Mouse (Mus musculus) CH12.LX (cell line): Measurements from ENCODE around the gene Hspbp1. TPM values are rescaled to one million over a fixed set of nuclear protein-coding genes. Genes with fewer than 3 reads are reported as not detected.

Experiments
- DNase-seq: peaks from one replicate; pipeline ENCODE4 v3.0.0-alpha.2; 2013; ENCODE audit errors: extremely low read depth
- H3K27ac ChIP-seq: 2 replicates; pipeline ENCODE4 v1.5.1; 2012; ENCODE audit warnings: low read depth, mild to moderate bottlenecking, control low read depth, moderate library complexity; ENCODE audit not compliant: insufficient read depth
- H3K27me3 ChIP-seq: replicated peaks from 2 replicates; pipeline ENCODE3; 2012; ENCODE audit warnings: inconsistent platforms
- H3K36me3 ChIP-seq, 2 experiments: replicated peaks in 1 of 2; 2 replicates each; pipeline versions ENCODE3 to v1.6.1; 2012; ENCODE audit warnings: inconsistent platforms in 1 of 2, low read length in 1 of 2, mild to moderate bottlenecking in 1 of 2, mixed read lengths in 1 of 2, moderate library complexity in 1 of 2; ENCODE audit not compliant: control insufficient read depth in 1 of 2, insufficient read depth in 1 of 2
- H3K4me1 ChIP-seq, 2 experiments: 2 replicates each; pipeline ENCODE4 v1.6.1; 2012; ENCODE audit warnings: inconsistent platforms in 1 of 2, moderate library complexity in 1 of 2; ENCODE audit not compliant: insufficient read depth in 2 of 2, control insufficient read depth in 1 of 2
- H3K4me2 ChIP-seq: 2 replicates; pipeline ENCODE4 v1.6.1; 2012; ENCODE audit warnings: low read depth, mild to moderate bottlenecking, control low read depth; ENCODE audit not compliant: poor library complexity, insufficient read depth, severe bottlenecking
- H3K4me3 ChIP-seq, 3 experiments: fragments of 150-350 bp in 1 of 3; sonication (generic) in 1 of 3; replicated peaks in 1 of 3; 2 replicates each; pipeline versions ENCODE3 to v1.5.1; 2011 to 2012; ENCODE audit warnings: low read depth in 2 of 3, low read length in 2 of 3, mild to moderate bottlenecking in 2 of 3, moderate library complexity in 2 of 3, control low read depth in 1 of 3, improper control_type of control experiment in 1 of 3, inconsistent platforms in 1 of 3, mixed read lengths in 1 of 3; ENCODE audit not compliant: poor library complexity in 1 of 3
- H3K79me2 ChIP-seq: replicated peaks from 2 replicates; pipeline ENCODE4 v1.6.1; 2012; ENCODE audit warnings: mild to moderate bottlenecking, moderate library complexity; ENCODE audit not compliant: control insufficient read depth, poor library complexity, insufficient read depth, severe bottlenecking; ENCODE audit errors: extremely low read depth
- H3K9ac ChIP-seq: 2 replicates; pipeline ENCODE4 v1.6.1; 2012; ENCODE audit warnings: low read depth, mild to moderate bottlenecking, control low read depth, moderate library complexity; ENCODE audit not compliant: insufficient read depth
- H3K9me3 ChIP-seq: replicated peaks from 2 replicates; pipeline ENCODE3; 2012; ENCODE audit warnings: low read length, inconsistent platforms, mixed read lengths
- E2F4 ChIP-seq: IDR thresholded peaks from 2 replicates; pipeline ENCODE4 v1.6.1; 2011; ENCODE audit warnings: low read depth, low read length, improper control_type of control experiment; ENCODE audit not compliant: insufficient replicate concordance
- GABPA ChIP-seq: IDR thresholded peaks from 2 replicates; pipeline ENCODE4 v1.6.1; 2012; ENCODE audit warnings: low read depth, low read length, improper control_type of control experiment, inconsistent platforms; ENCODE audit not compliant: insufficient replicate concordance
- HCFC1 ChIP-seq: IDR thresholded peaks from 2 replicates; pipeline ENCODE4 v1.6.1; 2012; ENCODE audit warnings: low read depth, mild to moderate bottlenecking, inconsistent platforms, low read length, improper control_type of control experiment
- JUN ChIP-seq: IDR thresholded peaks from 2 replicates; pipeline ENCODE4 v1.6.1; 2011; ENCODE audit warnings: low read depth, mild to moderate bottlenecking, low read length, improper control_type of control experiment, moderate library complexity; ENCODE audit not compliant: insufficient read depth
- MAFK ChIP-seq: IDR thresholded peaks from 2 replicates; pipeline ENCODE4 v1.6.1; 2011; ENCODE audit warnings: low read length, improper control_type of control experiment; ENCODE audit not compliant: insufficient replicate concordance
- MAZ ChIP-seq: IDR thresholded peaks from 2 replicates; pipeline ENCODE4 v1.6.1; 2012; ENCODE audit warnings: low read depth, mild to moderate bottlenecking, inconsistent platforms, low read length, improper control_type of control experiment, moderate library complexity
- NRF1 ChIP-seq: IDR thresholded peaks from 2 replicates; pipeline ENCODE4 v1.6.1; 2014; ENCODE audit warnings: low read depth, mild to moderate bottlenecking, inconsistent platforms, low read length, improper control_type of control experiment, moderate library complexity
- PAX5 ChIP-seq: IDR thresholded peaks from 2 replicates; pipeline ENCODE4 v1.6.1; 2012; ENCODE audit warnings: low read length, inconsistent platforms, mixed read lengths
- POLR2A ChIP-seq: IDR thresholded peaks from 2 replicates; pipeline ENCODE4 v1.6.1; 2011; ENCODE audit warnings: low read depth, mild to moderate bottlenecking, improper control_type of control experiment, low read length
- TBP ChIP-seq: conservative IDR thresholded peaks from 2 replicates; pipeline ENCODE4 v1.6.1; 2011; ENCODE audit warnings: low read depth, low read length, improper control_type of control experiment
- UBTF ChIP-seq: IDR thresholded peaks from 2 replicates; pipeline ENCODE4 v1.6.1; 2012; ENCODE audit warnings: low read depth, mild to moderate bottlenecking, inconsistent platforms, low read length, improper control_type of control experiment, moderate library complexity
- USF1 ChIP-seq: IDR thresholded peaks from 2 replicates; pipeline ENCODE4 v1.6.1; 2014; ENCODE audit warnings: low read depth, mild to moderate bottlenecking, inconsistent platforms, low read length, improper control_type of control experiment
- ZKSCAN1 ChIP-seq: IDR thresholded peaks from 2 replicates; pipeline ENCODE4 v1.6.1; 2012; ENCODE audit warnings: low read depth, inconsistent platforms, low read length, improper control_type of control experiment, borderline replicate concordance
- dilution Hi-C: fragments of 300-500 bp; cut with MboI; formaldehyde crosslinking; loops from 2 replicates; pipeline ENCODE4 v1.14.3; 2020; ENCODE audit warnings: low sequenced_read_pairs; ENCODE audit not compliant: extremely low pct_unique_long_range_greater_than_20kb, extremely low pct_ligation_motif_present
- in situ Hi-C: fragments of 300-500 bp; cut with MboI; formaldehyde crosslinking; loops from 3 replicates; pipeline ENCODE4 v1.14.3; 2019; ENCODE audit warnings: low sequenced_read_pairs, low pct_ligation_motif_present, low pct_unique_long_range_greater_than_20kb, mixed read lengths
- polyA plus RNA-seq: library from polyadenylated mRNA; unstranded; fragments of >175 nt; gene quantifications from 2 replicates; pipeline ENCODE4 v1.2.1, GENCODE M21; 2012; ENCODE audit warnings: low read depth; ENCODE audit not compliant: insufficient read length
- total RNA-seq, 2 experiments: library from RNA; depleted of rRNA; stranded (reverse); fragments of 300-350 nt in 1 of 2; fragments of >200 nt in 1 of 2; gene quantifications; 2 replicates each; pipeline ENCODE4 v1.2.3; 2012 to 2014

Hspbp1 gene
- total and polyA plus RNA-seq, 3 experiments: 90.6 to 131 (median 98.8) TPM

- peaks cover 34% of the 10 kb centered on the region for H3K27me3 ChIP-seq
- in situ Hi-C loops: no loop called here
- H3K36me3 ChIP-seq: no peaks in the 10 kb centered on the region
- TF ChIP-seq POLR2A (no peak), GABPA (no peak), TBP (no peak)
- TF ChIP-seq, all 38 proteins: peak for 0
- H3K9me3 ChIP-seq: peaks cover 4% of the 10 kb centered on the region
- H3K4me2 ChIP-seq: no peak overlapping the region
- no peak overlapping the region for H3K4me3 ChIP-seq
- dilution Hi-C loops: no loop called here
- no peaks in the 10 kb centered on the region; the same call in 1 of the 2 replicates for H3K79me2 ChIP-seq
- no peak for DNase-seq
- H3K27ac ChIP-seq: no peak overlapping the region
- H3K9ac ChIP-seq: no peak overlapping the region
- H3K4me1 ChIP-seq: no peaks in the 10 kb centered on the region
These were observed 71.9 kb downstream of the Hspbp1 start for GRCm38 (mm10) chr7:4612956-4613355.

GRCm38 (mm10) chr7:4612386-4612785 lies 72.5 kb downstream of the Hspbp1 start:
- H3K27ac ChIP-seq: no peak overlapping the region
- dilution Hi-C loops (no loop called here), in situ Hi-C loops (no loop called here)
- H3K4me1 ChIP-seq: no peaks in the 10 kb centered on the region
- H3K4me3 ChIP-seq: no peak overlapping the region
- H3K79me2 ChIP-seq: no peaks in the 10 kb centered on the region
- H3K9me3 ChIP-seq: peaks cover 1% of the 10 kb centered on the region
- H3K4me2 ChIP-seq: no peak overlapping the region
- H3K9ac ChIP-seq: no peak overlapping the region
- DNase-seq: no peak
- TF ChIP-seq E2F4 (no peak), MAFK (no peak), ZKSCAN1 (no peak), GABPA (no peak), MAZ (no peak), PAX5 (no peak), USF1 (no peak), NRF1 (no peak), JUN (no peak), UBTF (no peak), HCFC1 (no peak)
- peaks cover 31% of the 10 kb centered on the region for H3K27me3 ChIP-seq
- no peaks in the 10 kb centered on the region for H3K36me3 ChIP-seq

- no peaks in the 10 kb centered on the region for H3K36me3 ChIP-seq
- no peaks in the 10 kb centered on the region for H3K79me2 ChIP-seq
- TF ChIP-seq USF1 (no peak), MAFK (no peak)
- no peak overlapping the region for H3K4me3 ChIP-seq
- no peaks in the 10 kb centered on the region for H3K9me3 ChIP-seq
- no peaks in the 10 kb centered on the region for H3K4me1 ChIP-seq
- dilution Hi-C loops (no loop called here), in situ Hi-C loops (no loop called here)
- no peak overlapping the region for H3K27ac ChIP-seq
- DNase-seq: no peak
- no peak overlapping the region for H3K4me2 ChIP-seq
- H3K27me3 ChIP-seq: peaks cover 30% of the 10 kb centered on the region
- H3K9ac ChIP-seq: no peak overlapping the region
These were observed 72.9 kb downstream of the Hspbp1 start for GRCm38 (mm10) chr7:4611921-4612341.
